Mouse (Mus musculus): Measurements from ENCODE around the gene Dennd4a. TPM values are rescaled to one million over a fixed set of nuclear protein-coding genes. Genes with fewer than 3 reads are reported as not detected.

Gene Dennd4a
- 32.3 TPM for polyA plus RNA-seq (2014; fragmentation: Illumina TruSeq; extraction: RNeasy Lipid Tissue Mini Kit (QIAGEN cat#74804); ENCODE audit: low read depth, low replicate concordance)

GRCm38 (mm10) chr9:64810822-64811537, at the start of gene Dennd4a:
Dennd4a (plus strand) TSS chr9:64811340.

GRCm38 (mm10) chr9:64951161-64951657, 140.1 kb downstream of the Dennd4a start, which contains the start of gene Slc24a1:
Slc24a1 (minus strand) TSS chr9:64951607.

GRCm38 (mm10) chr9:64960117-64960977, 149.2 kb downstream of the Dennd4a start, which contains the start of gene Ints14:
Ints14 (plus strand) TSS chr9:64960905.

Other genes starting within 250 kb of the Dennd4a start
- gene Rab11a, start 73.6 kb upstream of the Dennd4a start, polyA plus RNA-seq (2014; fragmentation: Illumina TruSeq; extraction: RNeasy Lipid Tissue Mini Kit (QIAGEN cat#74804); ENCODE audit: low read depth, low replicate concordance): 606 TPM
- not detected for gene Slc24a1, start 140.3 kb downstream of the Dennd4a start, polyA plus RNA-seq (2014; fragmentation: Illumina TruSeq; extraction: RNeasy Lipid Tissue Mini Kit (QIAGEN cat#74804); ENCODE audit: low read depth, low replicate concordance)
- 23.4 TPM for gene Ints14, start 149.6 kb downstream of the Dennd4a start, polyA plus RNA-seq (2014; fragmentation: Illumina TruSeq; extraction: RNeasy Lipid Tissue Mini Kit (QIAGEN cat#74804); ENCODE audit: low read depth, low replicate concordance)
- 840 TPM for gene Hacd3, start 210.4 kb downstream of the Dennd4a start, polyA plus RNA-seq (2014; fragmentation: Illumina TruSeq; extraction: RNeasy Lipid Tissue Mini Kit (QIAGEN cat#74804); ENCODE audit: low read depth, low replicate concordance)
- 216 TPM for gene Dpp8, start 221.1 kb downstream of the Dennd4a start, polyA plus RNA-seq (2014; fragmentation: Illumina TruSeq; extraction: RNeasy Lipid Tissue Mini Kit (QIAGEN cat#74804); ENCODE audit: low read depth, low replicate concordance)